Mouse (Mus musculus) G1E-ER4 (cell line): ENCODE measurements around the gene Pip5k1c. TPM values are rescaled to one million over a fixed set of nuclear protein-coding genes. Genes with fewer than 3 reads are reported as not detected.

Experiments
- GATA1 ChIP-seq: IDR thresholded peaks from one replicate; pipeline ENCODE4 v1.8.0; 2012; ENCODE audit warnings: low read length, inconsistent platforms
- polyA plus RNA-seq: library from polyadenylated mRNA; stranded (reverse); fragments of >175 nt; gene quantifications from 2 replicates; pipeline ENCODE4 v1.2.3, GENCODE M21; 2012

Gene Pip5k1c
- polyA plus RNA-seq, 1 experiment, result 210 TPM

- TF ChIP-seq GATA1, result no peak
These were observed 24.7 kb upstream of the Pip5k1c start for GRCm38 (mm10) chr10:81268056-81268455.

GRCm38 (mm10) chr10:81268643-81269412 is 23.9 kb upstream of the Pip5k1c start:
- TF ChIP-seq GATA1, result no peak

- TF ChIP-seq GATA1, result no peak
These were observed 20.4 kb upstream of the Pip5k1c start for GRCm38 (mm10) chr10:81272356-81272755.

GRCm38 (mm10) chr10:81273842-81274241 is 18.9 kb upstream of the Pip5k1c start:
- no peak for TF ChIP-seq GATA1

- TF ChIP-seq GATA1, result no peak
These were observed 15.1 kb upstream of the Pip5k1c start for GRCm38 (mm10) chr10:81277676-81278075.

GRCm38 (mm10) chr10:81279496-81279895 is 13.3 kb upstream of the Pip5k1c start:
- TF ChIP-seq GATA1, result no peak

GRCm38 (mm10) chr10:81284189-81284588 is 8.6 kb upstream of the Pip5k1c start:
- no peak for TF ChIP-seq GATA1

GRCm38 (mm10) chr10:81284719-81285118 is 8.0 kb upstream of the Pip5k1c start:
- no peak for TF ChIP-seq GATA1

GRCm38 (mm10) chr10:81285694-81286450 is 6.9 kb upstream of the Pip5k1c start:
- no peak for TF ChIP-seq GATA1

- TF ChIP-seq GATA1, result no peak
These were observed 6.2 kb upstream of the Pip5k1c start for GRCm38 (mm10) chr10:81286586-81286985.

GRCm38 (mm10) chr10:81287513-81288157 is 5.1 kb upstream of the Pip5k1c start:
- no peak for TF ChIP-seq GATA1

GRCm38 (mm10) chr10:81288601-81289000 is 4.2 kb upstream of the Pip5k1c start:
- no peak for TF ChIP-seq GATA1

GRCm38 (mm10) chr10:81289278-81289677 is 3.5 kb upstream of the Pip5k1c start:
- TF ChIP-seq GATA1, result no peak

- TF ChIP-seq GATA1, result no peak
These were observed 3.0 kb upstream of the Pip5k1c start for GRCm38 (mm10) chr10:81289811-81290210.

GRCm38 (mm10) chr10:81290698-81291460 is 1.9 kb upstream of the Pip5k1c start:
- TF ChIP-seq GATA1, result no peak
